Mouse (Mus musculus) heart, embryonic 12.5 days (tissue): ENCODE measurements around the gene Prkce. TPM values are rescaled to one million over a fixed set of nuclear protein-coding genes. Genes with fewer than 3 reads are reported as not detected.
"Not testable (repeated sequence)": the region's sequence is repeated elsewhere in the genome, so short reads cannot be mapped to it uniquely, and the experiment has no call there.

ENCODE experiments used
- ATAC-seq: fragments of 200-750 bp; cut with Nextera tagmentation; 2 replicates; pipeline ENCODE4 v1.8.0; 2017; ENCODE audit warnings: moderate TSS enrichment, moderate library complexity; ENCODE audit not compliant: insufficient number of reproducible peaks, low FRiP score
- H3K27ac ChIP-seq: fragments of 300-500 bp; sonication (generic); 2 replicates; pipeline ENCODE4 v1.5.1; 2016; ENCODE audit warnings: mild to moderate bottlenecking, moderate library complexity; ENCODE audit not compliant: poor library complexity, severe bottlenecking
- H3K27me3 ChIP-seq: fragments of 300-500 bp; sonication (generic); replicated peaks from 2 replicates; pipeline ENCODE4 v1.6.1; 2016; ENCODE audit warnings: mild to moderate bottlenecking, moderate library complexity
- H3K36me3 ChIP-seq: fragments of 300-500 bp; sonication (generic); 2 replicates; pipeline ENCODE4 v1.6.1; 2016; ENCODE audit warnings: mild to moderate bottlenecking, moderate library complexity
- H3K4me1 ChIP-seq: fragments of 300-500 bp; sonication (generic); replicated peaks from 2 replicates; pipeline ENCODE4 v1.6.1; 2016; ENCODE audit warnings: mild to moderate bottlenecking
- H3K4me2 ChIP-seq: fragments of 300-500 bp; sonication (generic); 2 replicates; pipeline ENCODE4 v1.6.1; 2016; ENCODE audit warnings: mild to moderate bottlenecking, moderate library complexity
- H3K4me3 ChIP-seq: fragments of 300-500 bp; sonication (generic); 2 replicates; pipeline ENCODE4 v1.5.1; 2016; ENCODE audit warnings: mild to moderate bottlenecking
- H3K9ac ChIP-seq: fragments of 300-500 bp; sonication (generic); 2 replicates; pipeline ENCODE4 v1.6.1; 2016; ENCODE audit warnings: mild to moderate bottlenecking, moderate library complexity
- H3K9me3 ChIP-seq: fragments of 300-500 bp; sonication (generic); replicated peaks from 2 replicates; pipeline ENCODE4 v1.6.1; 2016; ENCODE audit warnings: mild to moderate bottlenecking, moderate library complexity
- WGBS: fragments of 180-500 bp; shearing (Covaris S2); methylation state at CpG from one replicate; pipeline ENCODE4 v1.1.7; 2016; 5-methylcytosine and 5-hydroxymethylcytosine counted together
- polyA plus RNA-seq: library from polyadenylated mRNA; unstranded; fragments of >200 nt; fragmentation: Nextera tagmentation; extraction: Ambion mirVana; gene quantifications from 2 replicates; pipeline ENCODE4 v1.2.1, GENCODE M21; 2016

Prkce gene
- polyA plus RNA-seq, 1 experiment from 2014 or later = 12.0 TPM

- peak overlapping the region; percentile 60 for H3K4me2 ChIP-seq
- no peaks in the 10 kb centered on the region for H3K27me3 ChIP-seq
- peak overlapping the region; percentile 78 for H3K27ac ChIP-seq
- ATAC-seq = no peak
- peaks cover 50% of the 10 kb centered on the region for H3K4me1 ChIP-seq
- peak overlapping the region; percentile 44; the same call in 1 of the 2 replicates for H3K9ac ChIP-seq
- WGBS = 13% methylated on average over 7 of the region's 7 CpGs
- H3K4me3 ChIP-seq = peak overlapping the region; percentile 11; the same call in 1 of the 2 replicates
- H3K36me3 ChIP-seq = no peaks in the 10 kb centered on the region
- H3K9me3 ChIP-seq = no peaks in the 10 kb centered on the region
Observed at GRCm38 (mm10) chr17:86466871-86467270, 299.3 kb downstream of the Prkce start.

- no peaks in the 10 kb centered on the region for H3K36me3 ChIP-seq
- peaks cover 50% of the 10 kb centered on the region for H3K4me1 ChIP-seq
- H3K9me3 ChIP-seq = no peaks in the 10 kb centered on the region
- ATAC-seq = no peak
- H3K4me3 ChIP-seq = peak overlapping the region; percentile 11; the same call in 1 of the 2 replicates
- H3K27ac ChIP-seq = peak overlapping the region; percentile 78
- no peaks in the 10 kb centered on the region for H3K27me3 ChIP-seq
- H3K4me2 ChIP-seq = peak overlapping the region; percentile 60
- WGBS = 10% methylated on average over 10 of the region's 10 CpGs
- peak overlapping the region; percentile 47; the same call in 1 of the 2 replicates for H3K9ac ChIP-seq
Observed at GRCm38 (mm10) chr17:86467291-86467898, 299.8 kb downstream of the Prkce start.

GRCm38 (mm10) chr17:86467967-86468366 lies 300.4 kb downstream of the Prkce start:
- H3K36me3 ChIP-seq = no peaks in the 10 kb centered on the region
- peaks cover 50% of the 10 kb centered on the region for H3K4me1 ChIP-seq
- H3K4me2 ChIP-seq = peak overlapping the region; percentile 60
- ATAC-seq = no peak
- H3K27ac ChIP-seq = peak overlapping the region; percentile 78
- WGBS = 36% methylated on average over 5 of the region's 5 CpGs
- H3K9ac ChIP-seq = peak overlapping the region; percentile 47
- no peaks in the 10 kb centered on the region for H3K9me3 ChIP-seq
- no peak overlapping the region for H3K4me3 ChIP-seq
- H3K27me3 ChIP-seq = no peaks in the 10 kb centered on the region

- no peak overlapping the region for H3K4me2 ChIP-seq
- no peak overlapping the region for H3K9ac ChIP-seq
- 76% methylated on average over 5 of the region's 5 CpGs for WGBS
- H3K36me3 ChIP-seq = no peaks in the 10 kb centered on the region
- no peaks in the 10 kb centered on the region for H3K9me3 ChIP-seq
- H3K27me3 ChIP-seq = no peaks in the 10 kb centered on the region
- no peak overlapping the region for H3K4me3 ChIP-seq
- H3K27ac ChIP-seq = no peak overlapping the region
- peaks cover 48% of the 10 kb centered on the region for H3K4me1 ChIP-seq
- ATAC-seq = no peak
Observed at GRCm38 (mm10) chr17:86470160-86470559, 302.6 kb downstream of the Prkce start.

- Histone ChIP-seq H3K27me3 (no peaks in the 10 kb centered on the region), H3K4me3 (no peak overlapping the region), H3K9me3 (no peaks in the 10 kb centered on the region), H3K4me1 (peaks cover 42% of the 10 kb centered on the region), H3K36me3 (no peaks in the 10 kb centered on the region), H3K9ac (no peak overlapping the region), H3K4me2 (no peak overlapping the region), H3K27ac (no peak overlapping the region)
- no peak for ATAC-seq
- 46% methylated on average over 5 of the region's 5 CpGs for WGBS
Observed at GRCm38 (mm10) chr17:86471684-86472083, 304.1 kb downstream of the Prkce start.

- WGBS = 58% methylated on average over 10 of the region's 10 CpGs
Observed at GRCm38 (mm10) chr17:86476674-86477073, 309.1 kb downstream of the Prkce start.

GRCm38 (mm10) chr17:86477401-86477800 lies 309.8 kb downstream of the Prkce start:
- not testable (repeated sequence) for H3K36me3 ChIP-seq, H3K9me3 ChIP-seq, H3K4me1 ChIP-seq, ATAC-seq, H3K9ac ChIP-seq, H3K4me3 ChIP-seq, H3K4me2 ChIP-seq, H3K27me3 ChIP-seq, H3K27ac ChIP-seq

More at GRCm38 (mm10) chr17:86476674-86477073, 309.1 kb downstream of the Prkce start:
- Histone ChIP-seq H3K27ac (no peak overlapping the region), H3K4me1 (peaks cover 1% of the 10 kb centered on the region), H3K4me2 (no peak overlapping the region), H3K36me3 (no peaks in the 10 kb centered on the region), H3K4me3 (no peak overlapping the region), H3K27me3 (no peaks in the 10 kb centered on the region), H3K9me3 (no peaks in the 10 kb centered on the region), H3K9ac (no peak overlapping the region)
- no peak for ATAC-seq

GRCm38 (mm10) chr17:86479406-86479805 lies 311.8 kb downstream of the Prkce start:
- H3K4me2 ChIP-seq = no peak overlapping the region
- H3K36me3 ChIP-seq = peaks cover 8% of the 10 kb centered on the region; the same call in 1 of the 2 replicates
- no peak overlapping the region for H3K9ac ChIP-seq
- WGBS = 79% methylated on average over 10 of the region's 10 CpGs
- H3K4me1 ChIP-seq = 0 out of 2 replicates have a peak, but pooled peaks cover under 1% of the 10 kb centered on the region
- H3K27ac ChIP-seq = no peak overlapping the region
- ATAC-seq = no peak
- no peak overlapping the region for H3K4me3 ChIP-seq
- no peaks in the 10 kb centered on the region for H3K27me3 ChIP-seq
- no peaks in the 10 kb centered on the region for H3K9me3 ChIP-seq

- no peak for ATAC-seq
- WGBS = 84% methylated on average over 10 of the region's 10 CpGs
Observed at GRCm38 (mm10) chr17:86482675-86483074, 315.1 kb downstream of the Prkce start.

GRCm38 (mm10) chr17:86484087-86484737 lies 316.6 kb downstream of the Prkce start:
- WGBS = 8% methylated on average over 3 of the region's 3 CpGs
- Histone ChIP-seq H3K36me3 (peaks cover 8% of the 10 kb centered on the region; the same call in 1 of the 2 replicates), H3K4me3 (no peak overlapping the region), H3K9me3 (no peaks in the 10 kb centered on the region), H3K9ac (no peak overlapping the region), H3K4me1 (0 out of 2 replicates have a peak, but pooled peaks cover 3% of the 10 kb centered on the region), H3K4me2 (no peak overlapping the region), H3K27ac (no peak overlapping the region), H3K27me3 (no peaks in the 10 kb centered on the region)
- ATAC-seq = peak; percentile 26; the same call in 1 of the 2 replicates

More at GRCm38 (mm10) chr17:86482675-86483074, 315.1 kb downstream of the Prkce start:
- H3K9me3 ChIP-seq = no peaks in the 10 kb centered on the region
- peaks cover 8% of the 10 kb centered on the region; the same call in 1 of the 2 replicates for H3K36me3 ChIP-seq
- H3K4me1 ChIP-seq = 0 out of 2 replicates have a peak, but pooled peaks cover 3% of the 10 kb centered on the region
- no peak overlapping the region for H3K4me3 ChIP-seq
- no peaks in the 10 kb centered on the region for H3K27me3 ChIP-seq
- H3K9ac ChIP-seq = no peak overlapping the region
- no peak overlapping the region for H3K4me2 ChIP-seq
- no peak overlapping the region for H3K27ac ChIP-seq

GRCm38 (mm10) chr17:86486657-86487056 lies 319.1 kb downstream of the Prkce start:
- H3K4me2 ChIP-seq = no peak overlapping the region
- no peaks in the 10 kb centered on the region for H3K9me3 ChIP-seq
- H3K4me3 ChIP-seq = no peak overlapping the region
- H3K27ac ChIP-seq = no peak overlapping the region
- no peak for ATAC-seq
- WGBS = 49% methylated on average over 5 of the region's 5 CpGs
- no peaks in the 10 kb centered on the region for H3K27me3 ChIP-seq
- H3K36me3 ChIP-seq = peaks cover 12% of the 10 kb centered on the region
- no peak overlapping the region for H3K9ac ChIP-seq
- 0 out of 2 replicates have a peak, but pooled peaks cover 4% of the 10 kb centered on the region for H3K4me1 ChIP-seq
